Mouse (Mus musculus) gastrocnemius, adult 18-20 months (tissue): ENCODE data around the gene Rab37. TPM values are rescaled to one million over a fixed set of nuclear protein-coding genes. Genes with fewer than 3 reads are reported as not detected.

Experiments
- DNase-seq: peaks from one replicate; pipeline ENCODE4 v3.0.0; 2021; ENCODE audit warnings: low spot score
- long read RNA-seq, 2 experiments: library from polyadenylated mRNA; stranded (forward); transcript quantifications; one replicate each; pipeline ENCODE4 v2.0.0; 2021
- total RNA-seq, 2 experiments: library from RNA; stranded (reverse); gene quantifications; 2 replicates each; pipeline ENCODE4 v1.2.3; 2021

Rab37 gene
- under 1 TPM in 1 of 2 experiments, not detected in 1; 0.36 TPM for total RNA-seq
- long read RNA-seq, experiment 1 = 0 reads
- long read RNA-seq, experiment 2 = 0 reads

DNA sequence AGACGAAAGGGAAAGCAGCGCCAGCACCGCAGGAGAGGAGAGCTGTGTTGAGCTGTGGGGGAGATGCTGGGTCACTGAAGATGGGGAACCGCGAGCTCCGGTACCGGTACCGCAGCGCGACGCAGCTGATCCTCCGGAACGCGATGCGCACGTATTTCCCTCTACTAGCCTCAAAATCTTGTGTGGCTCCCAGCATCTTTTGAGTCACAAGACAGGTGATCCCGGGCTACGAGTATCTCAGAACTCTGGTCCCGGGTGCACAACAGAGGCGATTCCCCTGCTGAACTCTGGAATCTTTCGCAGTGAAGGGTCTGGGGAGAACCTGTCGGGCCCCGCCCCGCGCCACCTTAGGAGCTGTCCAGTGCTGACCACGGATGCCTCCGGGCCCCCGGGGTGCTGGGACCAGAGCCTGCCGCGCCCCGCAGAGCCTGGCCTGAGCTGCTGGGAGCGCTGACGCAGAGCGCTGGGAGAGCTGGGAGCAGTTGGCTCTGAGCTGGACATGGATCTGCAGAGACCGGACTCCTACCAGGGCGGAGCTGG is at the start of gene Rab37:
TSS of gene Rab37 (plus strand) at position 70 of the 540 bp plus-strand sequence.
- no peak for DNase-seq

DNA sequence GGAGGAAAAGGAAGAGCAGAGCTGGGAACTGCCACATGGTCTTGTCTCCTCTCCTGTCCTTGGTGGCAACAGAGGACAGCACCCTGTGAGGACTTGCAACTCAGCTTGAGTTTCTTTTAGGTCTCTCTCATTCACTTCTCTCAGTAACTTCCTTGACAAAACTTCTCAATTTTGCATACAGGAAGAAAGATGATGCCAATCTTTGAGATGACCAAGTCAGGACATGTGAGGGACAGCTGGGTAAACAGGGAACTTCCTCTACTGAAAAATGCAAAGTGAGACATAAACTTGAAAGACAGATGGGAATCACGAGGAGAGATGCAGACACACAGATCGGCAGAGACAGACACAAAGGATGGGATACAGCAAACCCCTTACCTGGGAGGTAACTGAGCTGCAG is 43.0 kb upstream of the Rab37 start, which contains the start of gene Cd300ld3:
TSS of gene Cd300ld3 (minus strand) at position 151 of the 400 bp plus-strand sequence.
- no peak for DNase-seq

DNA sequence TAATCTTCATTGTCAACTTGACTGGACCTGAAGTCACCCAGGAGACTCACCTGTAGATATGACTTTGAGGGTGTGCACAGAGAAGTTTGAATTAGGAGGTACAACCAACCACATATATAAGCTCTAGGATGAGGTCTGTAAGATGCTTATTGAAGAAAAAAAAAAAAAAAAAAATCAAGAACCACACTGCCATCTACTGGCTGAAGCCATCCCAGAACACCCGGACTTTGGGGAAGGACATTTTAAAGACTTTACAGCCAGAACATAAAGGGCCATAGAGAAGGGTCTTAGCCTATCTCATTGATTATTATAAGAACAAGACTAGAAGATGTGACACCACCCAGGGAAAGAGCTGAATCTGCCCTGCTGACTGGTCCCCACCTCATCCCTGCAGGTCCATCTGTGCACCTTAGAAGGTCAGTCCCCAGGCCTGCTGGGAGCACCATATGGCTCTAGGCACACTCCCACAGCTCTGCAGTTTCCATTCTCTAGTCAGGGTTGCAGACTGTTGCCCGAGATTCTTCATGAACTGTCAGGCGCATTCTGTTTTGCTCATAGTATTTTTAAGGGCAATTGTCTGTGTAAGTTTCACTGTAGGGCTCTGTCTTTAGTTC is 41.8 kb upstream of the Rab37 start:
- no peak for DNase-seq

DNA sequence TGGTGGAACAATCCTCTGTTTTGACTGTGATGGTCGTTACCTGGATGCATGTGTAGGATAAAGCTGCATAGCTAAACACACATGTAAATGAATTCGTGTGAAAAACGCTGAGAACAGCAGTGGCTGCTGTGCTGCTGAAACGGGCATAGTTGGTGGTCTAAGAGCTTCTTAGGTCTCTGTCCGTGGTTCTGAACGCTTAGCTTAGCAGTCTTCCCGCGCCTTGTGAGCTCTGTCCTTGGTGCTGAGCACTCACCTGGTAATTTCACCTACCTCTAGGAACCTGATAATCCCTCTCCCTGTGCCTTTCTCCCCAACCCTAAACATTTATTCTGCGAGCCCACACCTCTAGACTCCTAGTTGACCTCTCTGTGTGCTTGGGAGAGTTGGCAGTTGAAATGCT is 39.0 kb upstream of the Rab37 start:
- no peak for DNase-seq

DNA sequence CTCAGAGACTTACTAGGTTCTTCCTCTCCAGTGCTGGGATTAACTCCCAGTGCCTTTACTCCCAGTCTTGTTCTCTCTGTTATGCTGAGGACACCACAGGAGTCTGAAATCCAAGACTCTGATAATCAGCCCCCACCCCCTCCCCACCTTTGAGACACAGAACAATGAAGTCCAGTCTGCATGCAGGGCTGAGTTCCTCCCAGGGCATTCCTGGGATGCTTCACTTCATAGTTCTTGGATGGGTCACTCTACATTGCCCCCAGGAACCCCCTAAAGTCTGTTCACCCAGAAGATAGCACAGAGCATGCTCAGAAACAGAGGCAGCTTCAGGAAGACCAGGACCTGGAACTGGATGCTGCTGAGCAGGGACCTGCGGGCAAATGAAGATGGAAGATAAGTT is 38.2 kb upstream of the Rab37 start:
- DNase-seq = no peak

DNA sequence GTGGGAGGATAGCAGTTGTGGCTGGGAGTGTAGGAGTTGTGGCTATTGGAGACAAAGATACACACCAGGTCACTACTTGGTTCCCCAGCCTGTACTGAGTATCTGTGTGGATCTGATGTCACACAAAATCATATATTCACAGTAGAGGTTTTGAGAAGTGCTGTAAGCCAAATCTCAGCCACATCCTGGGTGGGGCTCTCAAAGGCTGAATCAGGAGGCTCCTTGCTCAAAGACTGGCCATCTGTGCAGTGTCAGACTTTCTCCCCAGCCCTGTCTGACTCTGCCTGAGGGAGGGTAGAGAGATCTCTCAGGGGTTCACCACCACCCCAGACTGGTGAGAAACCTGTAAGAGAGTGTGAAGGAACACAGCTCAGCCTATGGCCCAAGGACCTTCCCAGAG is 36.7 kb upstream of the Rab37 start:
- DNase-seq = no peak

DNA sequence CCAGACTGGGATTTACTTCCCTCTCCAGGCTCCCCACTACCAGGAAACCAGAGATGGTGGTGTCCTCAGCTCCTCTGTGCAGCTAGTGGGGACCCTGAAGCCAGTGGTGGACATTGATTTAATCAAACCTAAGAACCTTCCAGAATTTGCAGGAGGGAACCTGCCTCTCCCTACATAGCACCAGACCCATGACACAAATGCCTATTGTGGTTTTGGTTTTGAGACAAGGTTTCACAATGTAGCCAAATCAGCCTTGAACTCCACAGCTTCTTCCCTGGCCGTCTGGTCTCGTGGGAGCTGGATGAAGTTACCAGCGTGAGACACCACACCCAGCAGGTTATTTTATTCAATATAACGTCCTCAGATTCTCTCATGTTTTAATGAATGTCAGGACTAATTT is 32.5 kb upstream of the Rab37 start:
- no peak for DNase-seq

DNA sequence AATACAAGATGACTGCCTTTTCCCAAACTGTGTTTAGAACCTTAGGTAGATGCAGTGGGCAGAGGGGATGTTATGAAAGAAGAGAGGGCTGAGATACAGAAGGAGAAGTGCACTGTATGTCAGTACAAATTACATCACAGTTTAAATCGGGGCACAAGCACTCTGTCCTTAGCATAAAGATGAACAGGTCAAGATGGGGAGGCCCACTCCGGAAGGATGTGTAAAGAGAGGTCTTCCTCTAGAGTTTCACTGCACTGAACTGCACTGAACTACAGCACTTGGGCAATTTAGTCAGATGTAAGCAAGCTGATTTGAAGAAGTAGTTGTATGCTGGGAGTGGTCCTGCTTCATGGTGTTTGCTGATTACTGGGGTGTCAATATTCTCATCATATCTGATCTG is 31.4 kb upstream of the Rab37 start:
- no peak for DNase-seq

DNA sequence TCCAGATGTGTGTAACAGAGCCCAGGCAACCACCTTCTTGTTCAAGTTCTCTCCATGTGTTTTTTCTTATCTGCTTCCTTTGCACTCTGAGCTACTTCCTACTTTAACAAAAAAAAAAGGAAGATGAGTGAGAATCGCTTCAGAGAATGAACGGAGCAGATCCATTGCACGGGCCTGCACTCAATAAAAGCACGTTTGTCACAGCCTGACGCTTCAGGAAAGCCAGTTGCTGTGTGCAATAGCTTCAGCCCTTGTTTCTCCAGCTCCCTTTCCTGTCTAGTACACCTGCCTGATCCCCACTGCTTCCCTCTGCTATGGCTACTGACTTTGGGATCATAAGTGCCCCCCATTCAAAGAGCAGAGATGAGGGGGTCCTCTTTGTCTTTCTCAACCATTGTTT is 29.2 kb upstream of the Rab37 start, which contains the start of gene Cd300e:
TSS of gene Cd300e (minus strand) at position 101 of the 400 bp plus-strand sequence.
- DNase-seq = no peak

DNA sequence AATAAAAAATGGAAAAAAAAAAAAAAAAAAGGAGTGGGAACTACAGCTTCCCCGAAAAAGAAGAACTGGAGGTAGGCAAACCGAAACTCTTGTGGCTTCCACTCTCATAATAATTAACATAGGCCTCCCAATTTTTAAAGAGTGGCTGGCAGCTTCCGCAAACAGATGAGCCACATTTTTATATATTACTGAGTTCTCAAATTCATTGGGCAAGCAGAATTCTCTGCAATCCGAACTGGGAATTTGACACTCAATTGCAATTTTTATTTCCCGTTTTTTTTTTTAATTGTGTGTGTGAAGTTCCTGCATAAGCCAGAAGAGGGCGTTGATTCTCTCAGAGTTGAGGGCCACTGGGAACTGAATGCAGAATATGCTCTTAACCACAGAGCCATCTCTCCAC is 24.5 kb upstream of the Rab37 start:
- no peak for DNase-seq

DNA sequence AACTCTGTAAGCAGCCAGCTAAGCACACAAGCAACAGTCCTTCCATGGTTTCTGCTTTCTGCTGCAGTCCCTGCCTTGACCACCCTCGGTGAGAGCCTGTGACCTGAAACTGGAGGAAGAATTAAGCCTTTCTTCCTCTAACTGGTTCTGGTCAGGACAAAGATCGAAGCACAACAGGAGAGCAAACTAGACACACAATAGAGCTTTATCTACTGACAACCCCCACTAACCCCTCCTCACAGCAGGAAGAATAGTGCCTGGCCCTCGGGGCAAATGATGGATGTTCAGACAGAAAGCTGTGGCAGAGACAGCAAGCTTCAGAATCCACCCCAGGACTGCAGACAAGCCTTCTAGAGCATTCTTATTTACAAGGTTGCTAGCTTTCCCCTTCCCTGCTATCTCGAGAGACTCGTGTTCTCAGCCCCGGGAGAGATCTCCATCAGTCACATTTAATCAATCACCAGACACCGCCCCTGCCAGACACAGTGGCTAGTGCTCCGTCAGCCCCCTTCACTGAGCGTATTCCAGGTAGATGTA is 20.1 kb upstream of the Rab37 start:
- no peak for DNase-seq

DNA sequence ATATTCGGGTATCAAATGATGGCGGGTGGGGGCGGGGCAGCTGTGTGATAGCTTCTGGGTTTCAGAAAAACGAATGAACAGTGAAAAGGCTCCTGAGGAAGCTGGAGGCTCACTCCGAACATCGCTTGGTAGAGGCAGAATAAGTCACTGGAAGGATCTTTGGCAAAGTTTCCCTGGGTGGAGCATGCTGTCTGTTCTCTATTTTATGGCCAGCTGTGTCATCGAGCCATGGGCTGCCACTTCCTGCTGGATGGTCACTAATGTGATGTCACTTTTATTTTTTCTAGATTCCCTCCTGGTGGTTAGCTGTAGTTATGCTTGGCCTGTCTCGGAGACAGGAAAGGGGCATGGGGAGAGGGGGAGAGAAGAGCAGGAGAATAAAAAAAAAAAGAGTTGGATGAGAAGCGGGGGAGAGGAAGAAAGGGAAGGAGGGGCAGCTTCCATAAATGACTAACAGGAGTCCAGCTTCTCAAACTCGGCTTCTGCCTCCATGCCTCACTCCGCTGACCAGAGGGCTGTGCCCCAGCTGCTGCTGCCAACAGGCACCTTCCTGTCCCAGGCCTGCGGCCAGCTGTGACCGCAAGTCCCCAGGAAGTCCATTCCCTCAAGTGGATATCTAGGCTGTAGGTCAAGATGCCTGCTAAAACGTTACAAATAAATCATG is 19.5 kb upstream of the Rab37 start:
- DNase-seq = peak; percentile 43

DNA sequence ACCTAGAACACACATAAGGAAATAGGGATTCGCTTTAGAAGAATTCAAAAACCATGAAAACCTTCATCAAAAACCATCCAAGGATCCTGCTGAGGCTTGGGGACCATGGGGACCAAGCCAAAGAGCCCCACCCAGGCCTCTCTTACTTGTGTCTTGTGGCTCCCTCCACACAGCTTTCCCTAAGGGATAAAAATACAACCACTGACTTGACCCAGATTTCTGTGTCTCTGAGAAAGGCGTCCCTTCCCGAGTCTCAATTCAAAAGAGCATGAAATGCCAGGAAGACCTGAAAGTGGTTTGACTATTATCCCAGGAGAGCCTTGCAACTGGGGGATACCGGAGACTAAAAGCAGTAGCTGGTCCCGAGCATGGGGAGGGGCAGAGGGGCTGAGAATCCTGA is 18.2 kb upstream of the Rab37 start:
- no peak for DNase-seq

DNA sequence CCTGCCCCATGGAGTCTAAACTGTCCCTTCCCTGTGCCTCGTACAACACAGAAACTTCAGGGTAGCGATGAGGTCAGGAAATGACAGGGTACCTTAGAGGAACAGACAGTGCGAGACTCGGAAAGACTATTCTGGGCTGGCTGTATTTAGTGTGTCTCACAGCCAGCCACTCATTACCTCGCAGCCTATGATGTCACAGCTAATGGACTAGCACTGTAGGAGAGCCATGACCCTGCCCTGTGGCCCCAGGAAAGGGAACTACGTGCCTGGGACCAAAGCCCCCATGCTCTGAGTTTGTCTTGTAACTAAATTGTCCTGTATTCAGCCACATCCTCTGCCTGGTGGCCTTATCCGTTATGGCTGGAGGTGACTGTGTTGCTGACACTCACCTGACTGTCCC is 15.8 kb upstream of the Rab37 start:
- no peak for DNase-seq

DNA sequence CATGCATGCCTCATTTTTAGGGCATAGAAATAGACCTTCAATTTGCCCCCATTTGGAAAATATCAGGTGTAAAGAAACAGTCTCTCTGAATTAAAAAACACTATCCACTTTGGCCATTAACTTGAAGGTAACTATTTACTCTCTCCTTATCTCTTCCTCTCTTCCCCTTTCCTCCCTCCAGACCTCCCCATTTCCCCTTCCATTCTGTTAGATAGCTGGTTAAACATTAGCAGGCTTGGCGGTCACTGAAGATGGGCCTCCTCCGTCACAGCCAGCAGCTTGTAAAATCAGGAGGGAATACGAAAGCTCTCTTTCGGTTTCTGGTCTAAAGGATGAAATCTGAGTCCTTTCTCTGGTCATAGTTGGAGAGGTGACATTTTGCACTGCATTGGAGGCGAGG is 15.4 kb upstream of the Rab37 start:
- DNase-seq = no peak

DNA sequence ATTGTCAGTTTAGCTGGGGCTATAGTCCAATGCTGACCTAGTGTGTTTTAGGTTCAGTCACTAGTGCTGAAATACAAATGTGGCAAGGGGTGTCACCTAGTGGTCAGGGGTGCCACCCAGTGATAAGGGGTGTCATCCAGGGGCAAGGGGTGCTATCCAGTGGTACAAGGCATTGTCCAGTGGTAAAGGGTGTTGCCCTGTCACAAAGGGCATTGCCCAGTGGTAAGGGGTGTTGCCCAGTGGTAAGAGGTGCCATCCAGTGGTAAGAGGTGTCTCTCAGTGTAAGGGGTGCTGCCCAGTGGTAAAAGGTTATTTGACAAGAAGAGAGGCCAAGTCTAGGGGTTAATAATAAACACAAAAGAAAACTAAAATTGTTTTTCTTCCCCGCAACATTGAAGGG is 13.8 kb upstream of the Rab37 start:
- DNase-seq = no peak

DNA sequence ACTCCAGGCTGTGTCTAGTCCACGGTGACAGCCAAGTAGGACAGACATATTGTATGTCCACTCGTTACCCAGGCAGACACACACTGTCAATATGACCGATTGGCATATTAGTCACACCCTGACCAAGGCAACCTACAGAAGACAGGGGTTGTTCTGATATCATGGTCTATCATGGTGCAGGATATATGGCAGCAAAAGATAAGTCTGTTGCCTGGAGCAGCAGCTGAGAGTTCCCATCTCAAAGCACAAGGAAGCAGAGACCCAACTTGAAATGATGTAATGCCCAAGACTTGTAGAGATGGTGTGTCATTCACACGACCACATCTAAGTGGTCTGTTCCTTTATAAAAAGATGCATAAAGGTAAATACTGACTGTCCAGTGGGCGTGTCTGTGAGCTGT is 12.6 kb upstream of the Rab37 start:
- DNase-seq = no peak

DNA sequence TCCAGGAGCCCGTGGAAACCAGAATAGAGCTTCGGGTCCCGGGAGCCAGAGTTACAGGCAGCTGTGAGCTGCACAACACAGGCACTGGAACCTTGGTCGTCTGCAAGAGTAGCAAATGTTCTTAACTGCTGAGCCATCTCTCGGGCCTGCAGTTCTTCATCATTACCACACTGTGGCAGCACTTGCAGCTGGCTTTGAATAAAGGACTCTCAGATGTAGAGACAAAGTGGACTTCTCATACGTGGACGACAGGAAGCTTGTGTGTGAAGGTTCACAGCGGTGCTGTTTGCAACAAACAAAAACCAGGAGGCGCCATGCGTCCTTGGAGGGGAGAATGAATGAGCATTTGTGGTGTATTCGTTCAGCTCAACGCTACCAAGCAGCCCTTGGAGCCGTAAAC is 10.3 kb upstream of the Rab37 start:
- DNase-seq = peak; percentile 40

DNA sequence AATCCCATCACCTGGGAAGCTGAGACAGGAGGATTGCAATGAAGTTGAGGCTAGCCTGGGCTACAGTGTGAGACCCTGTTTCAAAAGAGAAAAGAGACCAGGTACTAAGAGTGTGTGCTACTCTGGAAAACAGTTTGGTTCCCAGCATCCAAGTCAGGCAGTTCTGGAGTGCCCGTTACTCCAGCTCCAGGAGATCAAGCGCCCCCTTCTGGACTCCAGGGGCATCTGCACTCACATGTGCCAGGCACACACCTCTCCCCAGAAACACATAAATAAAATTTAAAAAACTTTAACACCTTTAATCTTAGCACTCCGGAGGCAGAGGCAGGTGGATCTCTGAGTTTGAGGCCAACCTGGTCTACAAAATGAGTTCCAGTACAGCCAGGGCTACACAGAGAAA is 9.9 kb upstream of the Rab37 start:
- no peak for DNase-seq

DNA sequence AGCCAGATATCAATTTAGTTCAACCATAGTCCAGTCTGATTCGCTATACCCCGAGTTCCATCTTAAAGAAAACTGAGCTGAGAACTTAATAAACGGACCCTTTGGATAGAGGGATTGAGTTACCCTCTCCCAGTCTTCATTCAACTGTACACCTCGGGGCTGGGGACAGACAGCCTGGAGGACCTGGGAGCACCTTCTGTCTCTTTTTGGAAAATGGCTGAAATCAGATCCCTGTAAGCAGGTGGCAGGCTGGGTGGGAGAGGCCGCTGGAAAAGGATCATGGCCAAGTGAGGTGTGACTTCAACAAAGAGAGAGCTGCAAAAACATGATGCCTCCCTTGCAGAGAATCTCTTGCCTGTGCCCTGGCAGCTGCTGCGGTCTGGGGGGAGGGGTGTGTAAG is 9.0 kb upstream of the Rab37 start:
- DNase-seq = no peak

DNA sequence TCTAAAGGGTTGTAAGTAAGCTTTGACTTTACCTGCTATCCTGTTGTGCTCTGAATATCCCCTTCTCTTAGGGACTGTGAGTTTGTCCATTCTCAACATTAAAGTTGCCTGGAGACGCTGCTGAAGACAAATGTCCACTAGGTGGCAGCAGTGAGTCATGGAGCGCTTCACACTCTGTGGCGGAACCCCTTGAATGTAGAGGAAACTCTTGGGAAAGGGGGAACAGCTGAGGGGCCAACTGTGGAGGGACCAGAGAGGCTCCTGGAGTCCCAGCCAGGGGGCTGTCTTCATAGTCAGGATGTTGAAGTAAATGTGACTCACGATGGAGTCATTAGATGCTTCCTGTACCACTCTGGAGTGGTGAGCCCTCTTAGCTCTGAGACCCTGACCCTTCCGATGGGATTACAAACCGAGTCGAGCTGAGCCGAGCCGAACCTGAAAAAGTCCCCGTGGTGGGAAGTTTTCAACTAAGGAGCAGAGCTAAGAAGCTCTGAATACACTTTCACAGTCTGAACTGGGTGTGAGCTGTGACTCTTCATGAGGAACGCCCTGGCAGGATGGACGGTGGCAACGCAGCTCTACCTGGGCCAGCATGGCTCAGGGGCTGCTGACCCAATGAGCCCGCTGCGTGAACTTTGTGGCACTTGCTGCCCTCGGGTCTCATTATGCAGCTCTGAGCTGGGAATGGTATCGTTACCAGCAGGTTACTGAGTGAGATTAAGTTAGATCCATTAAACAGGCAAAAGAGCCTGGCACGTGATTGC is 7.7 kb upstream of the Rab37 start:
- peak; percentile 66 for DNase-seq

DNA sequence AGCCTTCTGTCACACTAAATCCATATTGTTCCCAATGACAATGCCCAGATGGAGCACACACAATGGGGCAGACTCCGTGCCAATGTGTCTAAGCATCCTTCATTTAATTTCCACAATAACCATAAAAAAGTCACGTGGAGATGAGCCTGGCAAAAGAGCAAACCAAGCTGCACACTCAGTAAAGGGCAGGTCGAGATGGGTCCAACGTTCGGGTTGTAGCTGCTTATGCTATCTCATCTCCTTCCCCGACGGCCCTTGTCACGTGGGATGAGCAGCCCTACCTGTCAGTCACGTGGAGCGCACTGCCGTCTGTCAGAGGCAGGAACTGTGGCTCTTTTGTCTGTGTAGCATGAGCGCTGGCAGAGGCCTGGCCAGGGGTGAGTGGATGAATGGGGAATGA is 6.6 kb upstream of the Rab37 start:
- no peak for DNase-seq
